Mouse (Mus musculus) erythroid progenitor cell, adult 5-6 weeks (primary cell): ENCODE results near the gene Catsperg1. TPM values are rescaled to one million over a fixed set of nuclear protein-coding genes. Genes with fewer than 3 reads are reported as not detected.
"Not testable (repeated sequence)": the region's sequence is repeated elsewhere in the genome, so short reads cannot be mapped to it uniquely, and the experiment has no call there.

Source experiments
- ATAC-seq: replicated peaks from 2 replicates; pipeline ENCODE4 v1.8.0; 2016; ENCODE audit warnings: moderate number of reproducible peaks, mild to moderate bottlenecking, moderate TSS enrichment, inconsistent platforms; ENCODE audit not compliant: poor library complexity, low FRiP score, severe bottlenecking
- total RNA-seq, 2 experiments: library from RNA; stranded (forward) in 1 of 2; stranded (reverse) in 1 of 2; fragments of 150-400 nt in 1 of 2; fragments of 186-747, 209-891 nt in 1 of 2; gene quantifications; 2 replicates each; pipeline versions ENCODE4 v1.2.3 to v1.2.4; 2015 to 2017; ENCODE audit warnings: low replicate concordance in 2 of 2

The Catsperg1 gene
- total RNA-seq, 2 experiments from 2014 or later, result not detected

- ATAC-seq, result no peak
These were observed 67.0 kb downstream of the Catsperg1 start for GRCm38 (mm10) chr7:29146625-29147367.

GRCm38 (mm10) chr7:29144006-29144405, 69.8 kb downstream of the Catsperg1 start:
- ATAC-seq, result no peak

GRCm38 (mm10) chr7:29141416-29141815, 72.4 kb downstream of the Catsperg1 start:
- ATAC-seq, result no peak

GRCm38 (mm10) chr7:29139237-29139636, 74.6 kb downstream of the Catsperg1 start:
- not testable (repeated sequence) for ATAC-seq

- ATAC-seq, result no peak
These were observed 76.4 kb downstream of the Catsperg1 start for GRCm38 (mm10) chr7:29137429-29137828.

GRCm38 (mm10) chr7:29134693-29135386, 79.0 kb downstream of the Catsperg1 start, which contains the start of gene Rasgrp4:
TSS of gene Rasgrp4 (plus strand) at chr7:29134851.
- no peak for ATAC-seq

- ATAC-seq, result no peak
These were observed 79.6 kb downstream of the Catsperg1 start for GRCm38 (mm10) chr7:29134230-29134629.

Other genes with a start within 250 kb of the Catsperg1 start
- gene Eif3k, start 232.2 kb downstream of the Catsperg1 start, total RNA-seq (2015; ENCODE audit: low replicate concordance), result 83.8 and 161 TPM in 2 replicates
- gene Eif3k, start 232.2 kb downstream of the Catsperg1 start, total RNA-seq (2017; ENCODE audit: low replicate concordance), result 81.5 and 115 TPM in 2 replicates
- 13.0 and 23.1 TPM in 2 replicates for gene Map4k1, start 232.0 kb downstream of the Catsperg1 start, total RNA-seq (2015; ENCODE audit: low replicate concordance)
- gene Map4k1, start 232.0 kb downstream of the Catsperg1 start, total RNA-seq (2017; ENCODE audit: low replicate concordance), result 7.3 and 7.9 TPM in 2 replicates
- gene Ryr1, start 88.9 kb downstream of the Catsperg1 start, total RNA-seq (2015; ENCODE audit: low replicate concordance), result under 0.01 TPM in 1 of 2 replicates, not detected in the other
- gene Ryr1, start 88.9 kb downstream of the Catsperg1 start, total RNA-seq (2017; ENCODE audit: low replicate concordance), result not detected in 2 replicates
- 3.4 and 7.2 TPM in 2 replicates for gene Rasgrp4, start 79.2 kb downstream of the Catsperg1 start, total RNA-seq (2015; ENCODE audit: low replicate concordance)
- 1.9 and 3.5 TPM in 2 replicates for gene Rasgrp4, start 79.2 kb downstream of the Catsperg1 start, total RNA-seq (2017; ENCODE audit: low replicate concordance)
- 6.3 and 13.3 TPM in 2 replicates for gene Fam98c, start 57.8 kb downstream of the Catsperg1 start, total RNA-seq (2015; ENCODE audit: low replicate concordance)
- 2.2 and 2.7 TPM in 2 replicates for gene Fam98c, start 57.8 kb downstream of the Catsperg1 start, total RNA-seq (2017; ENCODE audit: low replicate concordance)
- gene Ggn, start 43.8 kb downstream of the Catsperg1 start, total RNA-seq (2015; ENCODE audit: low replicate concordance), result not detected in 2 replicates
- not detected in 2 replicates for gene Ggn, start 43.8 kb downstream of the Catsperg1 start, total RNA-seq (2017; ENCODE audit: low replicate concordance)
- 0.72 and 3.4 TPM in 2 replicates for gene Spred3, start 43.6 kb downstream of the Catsperg1 start, total RNA-seq (2015; ENCODE audit: low replicate concordance)
- 1.3 and 3.0 TPM in 2 replicates for gene Spred3, start 43.6 kb downstream of the Catsperg1 start, total RNA-seq (2017; ENCODE audit: low replicate concordance)
- gene Psmd8, start 33.3 kb downstream of the Catsperg1 start, total RNA-seq (2015; ENCODE audit: low replicate concordance), result 85.4 and 103 TPM in 2 replicates
- gene Psmd8, start 33.3 kb downstream of the Catsperg1 start, total RNA-seq (2017; ENCODE audit: low replicate concordance), result 66.3 and 68.3 TPM in 2 replicates
- 1.1 and 4.2 TPM in 2 replicates for gene Kcnk6, start 18.5 kb upstream of the Catsperg1 start, total RNA-seq (2015; ENCODE audit: low replicate concordance)
- gene Kcnk6, start 18.5 kb upstream of the Catsperg1 start, total RNA-seq (2017; ENCODE audit: low replicate concordance), result 3.0 and 9.5 TPM in 2 replicates
- gene Yif1b, start 24.3 kb upstream of the Catsperg1 start, total RNA-seq (2015; ENCODE audit: low replicate concordance), result 8.0 and 14.8 TPM in 2 replicates
- gene Yif1b, start 24.3 kb upstream of the Catsperg1 start, total RNA-seq (2017; ENCODE audit: low replicate concordance), result 5.6 and 6.9 TPM in 2 replicates
- not detected in 2 replicates for gene 2200002D01Rik, start 34.4 kb upstream of the Catsperg1 start, total RNA-seq (2015; ENCODE audit: low replicate concordance)
- not detected in 2 replicates for gene 2200002D01Rik, start 34.4 kb upstream of the Catsperg1 start, total RNA-seq (2017; ENCODE audit: low replicate concordance)
- gene Spint2, start 67.9 kb upstream of the Catsperg1 start, total RNA-seq (2015; ENCODE audit: low replicate concordance), result 4.2 and 7.9 TPM in 2 replicates
- gene Spint2, start 67.9 kb upstream of the Catsperg1 start, total RNA-seq (2017; ENCODE audit: low replicate concordance), result 3.0 TPM in 1 of 2 replicates, not detected in the other
- gene Ppp1r14a, start 75.3 kb upstream of the Catsperg1 start, total RNA-seq (2015; ENCODE audit: low replicate concordance), result not detected in 2 replicates
- not detected in 2 replicates for gene Ppp1r14a, start 75.3 kb upstream of the Catsperg1 start, total RNA-seq (2017; ENCODE audit: low replicate concordance)
- not detected in 2 replicates for gene Dpf1, start 89.9 kb upstream of the Catsperg1 start, total RNA-seq (2015; ENCODE audit: low replicate concordance)
- gene Dpf1, start 89.9 kb upstream of the Catsperg1 start, total RNA-seq (2017; ENCODE audit: low replicate concordance), result not detected in 2 replicates